Mouse (Mus musculus) adrenal gland, postnatal 25 days (tissue): ENCODE results near the gene Tnfsf18. TPM values are rescaled to one million over a fixed set of nuclear protein-coding genes. Genes with fewer than 3 reads are reported as not detected.

Experiments used
- total RNA-seq: library from RNA; stranded (reverse); gene quantifications from 2 replicates; pipeline ENCODE4 v1.2.3, GENCODE M21; 2021

Tnfsf18 gene
- total RNA-seq, 1 experiment from 2014 or later = not detected

Other genes starting within 250 kb of the Tnfsf18 start
- gene Prdx6, start 243.4 kb upstream of the Tnfsf18 start, total RNA-seq = 485 and 567 TPM in 2 replicates
- not detected in 2 replicates for gene Tnfsf4, start 99.2 kb upstream of the Tnfsf18 start, total RNA-seq